Mouse (Mus musculus): ENCODE measurements around the gene Gm42417.
A peak's percentile ranks its signal among the peaks of the same experiment; 100 is the strongest.
"Not testable (repeated sequence)": the region's sequence is repeated elsewhere in the genome, so short reads cannot be mapped to it uniquely, and the experiment has no call there.

Gene Gm42417

DNA sequence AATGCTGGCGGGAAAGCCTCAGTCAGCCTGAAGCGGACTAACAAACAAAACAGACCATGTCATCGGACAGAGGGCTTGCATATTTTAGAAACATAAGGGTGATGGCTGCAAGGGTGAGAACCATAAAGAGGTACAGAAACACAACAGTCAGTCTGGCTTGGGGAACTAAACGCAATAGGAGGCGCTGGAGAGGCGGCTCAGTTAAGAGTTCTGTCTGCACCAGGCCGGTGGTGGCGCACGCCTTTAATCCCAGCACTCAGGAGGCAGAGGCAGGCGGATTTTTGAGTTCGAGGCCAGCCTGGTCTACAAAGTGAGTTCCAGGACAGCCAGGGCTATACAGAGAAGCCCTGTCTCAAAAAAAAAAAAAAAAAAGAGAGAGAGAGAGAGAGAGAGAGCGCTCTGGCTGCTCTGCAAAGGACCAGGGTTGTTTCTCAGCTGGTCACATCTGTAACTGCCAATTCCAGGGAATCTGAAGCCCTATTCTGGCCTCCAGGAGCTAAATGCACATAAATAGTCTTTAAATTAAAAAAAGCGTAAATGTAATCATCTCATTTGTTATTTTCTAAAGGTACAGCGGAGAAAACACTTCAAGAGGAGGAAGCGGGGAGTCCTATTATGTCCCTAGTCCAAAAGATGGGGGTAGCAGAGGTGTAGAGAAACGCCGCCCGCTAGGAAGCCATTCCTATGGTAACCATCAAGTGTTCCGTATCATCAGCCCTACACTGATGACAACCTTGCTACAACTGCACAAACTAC lies 6.8 kb upstream of the Gm42417 start:
- DNase-seq (ENCODE audit: low read depth, low spot score): no peak

DNA sequence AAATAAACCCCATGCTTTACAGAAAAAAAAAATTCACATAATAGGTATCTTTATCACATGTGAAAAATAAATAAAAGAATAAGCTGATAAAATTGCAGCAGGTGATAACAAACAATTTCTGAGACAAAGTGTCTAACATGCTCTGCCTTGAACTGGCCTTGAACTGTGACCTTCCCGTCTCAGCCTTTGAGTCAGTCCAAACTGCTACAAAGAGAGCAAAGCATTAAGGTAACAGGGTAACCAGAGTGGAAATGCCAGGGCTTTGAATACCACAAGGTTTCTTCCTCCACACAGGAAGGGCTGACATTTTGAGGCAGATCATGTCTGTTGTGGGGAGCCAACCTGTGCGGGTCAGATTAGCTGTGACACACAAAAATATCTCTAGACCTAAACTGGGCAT lies 6.2 kb upstream of the Gm42417 start:
- no peak for DNase-seq (ENCODE audit: low read depth, low spot score)

GRCm38 (mm10) chr1:36542925-36543324 lies 3.7 kb upstream of the Gm42417 start:
- DNase-seq (ENCODE audit: low read depth, low spot score): no peak

GRCm38 (mm10) chr1:36541844-36542243 lies 2.6 kb upstream of the Gm42417 start:
- no peak for DNase-seq (ENCODE audit: low read depth, low spot score)

DNA sequence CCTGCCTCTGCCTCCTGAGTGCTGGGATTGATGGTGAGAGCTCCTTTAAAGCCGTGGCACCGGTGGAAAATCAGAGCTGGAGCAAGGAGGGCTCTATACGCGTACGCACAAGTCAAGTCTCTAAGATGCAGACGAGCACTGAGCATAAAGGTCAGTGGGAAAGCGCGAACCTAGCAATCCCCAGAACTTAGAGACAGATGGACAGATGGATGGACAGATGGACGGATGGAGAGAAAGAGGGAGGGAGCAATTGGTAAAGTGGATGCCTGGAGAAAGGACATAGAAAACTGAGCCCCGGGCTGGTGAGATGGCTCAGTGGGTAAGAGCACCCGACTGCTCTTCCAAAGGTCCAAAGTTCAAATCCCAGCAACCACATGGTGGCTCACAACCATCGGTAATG lies 1.6 kb upstream of the Gm42417 start:
- no peak for DNase-seq (ENCODE audit: low read depth, low spot score)

DNA sequence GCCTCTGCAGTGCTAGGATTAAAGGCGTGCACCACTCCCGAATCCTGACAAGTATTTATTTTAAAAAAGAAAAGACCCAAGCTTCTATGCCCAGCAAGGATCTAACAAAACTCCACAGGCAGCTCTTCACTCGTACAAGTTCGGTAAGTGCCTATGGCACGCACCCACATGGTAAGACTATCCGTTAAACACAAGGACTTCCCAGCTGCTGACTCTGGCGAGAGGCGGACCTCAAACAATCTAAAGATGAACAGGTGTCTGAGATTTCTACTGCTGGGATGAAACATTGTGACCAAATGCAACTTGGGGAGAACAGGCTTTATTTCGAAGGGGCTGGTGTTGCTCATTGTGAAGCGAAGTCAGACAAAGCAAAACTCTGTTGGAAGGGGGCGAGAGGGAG lies 903 bp upstream of the Gm42417 start:
- no peak for DNase-seq (ENCODE audit: low read depth, low spot score)

GRCm38 (mm10) chr1:36538727-36539126 lies 502 bp downstream of the Gm42417 start:
- no peak for DNase-seq (ENCODE audit: low read depth, low spot score)

GRCm38 (mm10) chr1:36536783-36537182 lies 2.4 kb downstream of the Gm42417 start, which contains the start of gene Ankrd23:
Gene Ankrd23 (minus strand): TSS chr1:36536883.
- DNase-seq (ENCODE audit: low read depth, low spot score): not testable (repeated sequence)

- DNase-seq (ENCODE audit: low read depth, low spot score): no peak
Observed at GRCm38 (mm10) chr1:36536397-36536728, 2.9 kb downstream of the Gm42417 start.

GRCm38 (mm10) chr1:36535477-36536396 lies 3.5 kb downstream of the Gm42417 start:
- peak; percentile 16 for DNase-seq (ENCODE audit: low read depth, low spot score)

DNA sequence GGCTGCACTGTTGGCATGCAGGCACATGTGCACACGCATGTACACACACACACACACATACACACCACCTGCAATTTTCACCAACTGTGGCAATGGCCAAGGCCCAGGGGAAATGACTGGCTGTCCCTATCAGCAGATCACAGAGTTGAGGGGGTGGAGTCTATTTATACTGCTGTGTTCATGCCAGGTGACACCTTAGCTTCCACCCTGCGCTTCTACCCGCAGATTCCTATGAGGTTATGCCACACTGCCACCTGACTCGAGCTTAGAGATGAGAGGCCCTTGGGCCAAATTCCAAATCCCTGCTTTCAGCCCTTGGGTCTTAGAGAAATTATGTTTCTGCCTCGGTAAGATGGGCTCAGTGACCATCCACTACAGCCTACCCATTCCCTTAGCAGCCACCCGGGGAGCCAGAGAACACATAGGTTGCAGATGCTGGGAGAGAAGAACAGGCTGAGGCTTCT lies 4.6 kb downstream of the Gm42417 start:
- no peak for DNase-seq (ENCODE audit: low read depth, low spot score)

- DNase-seq (ENCODE audit: low read depth, low spot score): no peak
Observed at GRCm38 (mm10) chr1:36533546-36533945, 5.7 kb downstream of the Gm42417 start.

- no peak for DNase-seq (ENCODE audit: low read depth, low spot score)
Observed at GRCm38 (mm10) chr1:36531461-36531860, 7.8 kb downstream of the Gm42417 start.

- DNase-seq (ENCODE audit: low read depth, low spot score): no peak
Observed at GRCm38 (mm10) chr1:36530962-36531361, 8.3 kb downstream of the Gm42417 start.

DNA sequence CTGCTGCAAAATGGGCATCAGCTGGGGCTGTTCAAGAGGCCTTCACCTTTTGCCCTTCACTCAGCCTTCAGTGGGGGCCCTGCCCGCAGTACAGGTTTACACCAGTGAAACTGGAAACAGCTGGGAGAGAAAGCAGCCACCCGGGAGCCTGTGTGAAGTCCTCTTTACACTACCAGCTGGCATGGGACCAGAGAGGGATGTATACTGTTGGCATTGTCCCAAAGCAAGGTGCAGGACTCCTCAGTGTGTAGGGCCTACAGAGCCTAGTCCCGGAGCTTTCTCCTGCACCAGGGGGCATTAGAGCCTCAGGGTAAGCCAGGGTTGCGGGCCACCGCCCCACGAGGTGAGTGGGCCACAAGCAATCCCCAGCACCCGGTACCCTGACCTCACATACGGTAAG lies 8.7 kb downstream of the Gm42417 start:
- no peak for DNase-seq (ENCODE audit: low read depth, low spot score)

GRCm38 (mm10) chr1:36529875-36530274 lies 9.4 kb downstream of the Gm42417 start:
- DNase-seq (ENCODE audit: low read depth, low spot score): no peak

GRCm38 (mm10) chr1:36529274-36529673 lies 10.0 kb downstream of the Gm42417 start:
- DNase-seq (ENCODE audit: low read depth, low spot score): no peak

DNA sequence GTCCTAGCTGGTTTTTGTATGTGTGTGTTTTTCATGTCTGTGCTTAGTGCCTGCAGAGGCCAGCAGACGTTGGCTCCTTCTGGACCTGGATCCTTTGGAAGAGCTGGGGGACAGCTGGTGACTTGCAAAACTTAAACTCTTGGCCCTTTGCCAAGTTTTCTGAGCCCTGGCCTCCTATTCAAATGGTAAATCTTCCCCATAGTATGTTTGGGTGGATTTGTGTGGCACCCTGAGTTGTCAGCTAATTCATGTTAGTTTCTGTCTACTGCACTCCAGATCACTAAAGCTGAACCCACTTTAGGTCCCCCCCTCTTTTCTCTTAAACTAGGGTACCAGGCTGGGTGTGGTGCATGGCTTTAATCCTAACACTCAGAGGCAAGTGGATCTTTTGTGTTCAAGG lies 10.9 kb downstream of the Gm42417 start:
- no peak for DNase-seq (ENCODE audit: low read depth, low spot score)

DNA sequence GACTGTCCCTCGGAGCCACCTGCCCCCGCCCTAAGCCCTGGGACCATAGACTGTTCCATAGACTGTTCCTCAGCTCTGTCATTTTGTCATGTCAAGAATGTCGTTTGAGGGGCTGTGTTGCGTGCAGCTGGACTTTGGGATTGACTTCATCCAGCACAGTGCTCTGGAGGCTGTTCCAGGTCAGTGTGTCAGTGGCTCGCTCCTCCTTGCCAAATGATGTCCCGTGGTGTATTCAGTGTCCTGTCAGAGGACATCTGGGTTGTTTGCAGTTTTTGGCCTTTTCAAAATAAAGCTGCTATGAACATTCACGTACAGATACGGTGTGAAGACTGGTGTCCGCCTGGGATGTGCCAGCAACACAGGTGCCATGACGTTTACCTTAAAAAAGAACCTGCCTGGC lies 12.3 kb downstream of the Gm42417 start:
- DNase-seq (ENCODE audit: low read depth, low spot score): no peak

GRCm38 (mm10) chr1:36525774-36526173 lies 13.5 kb downstream of the Gm42417 start:
- no peak for DNase-seq (ENCODE audit: low read depth, low spot score)

GRCm38 (mm10) chr1:36524058-36524457 lies 15.2 kb downstream of the Gm42417 start:
- DNase-seq (ENCODE audit: low read depth, low spot score): no peak

DNA sequence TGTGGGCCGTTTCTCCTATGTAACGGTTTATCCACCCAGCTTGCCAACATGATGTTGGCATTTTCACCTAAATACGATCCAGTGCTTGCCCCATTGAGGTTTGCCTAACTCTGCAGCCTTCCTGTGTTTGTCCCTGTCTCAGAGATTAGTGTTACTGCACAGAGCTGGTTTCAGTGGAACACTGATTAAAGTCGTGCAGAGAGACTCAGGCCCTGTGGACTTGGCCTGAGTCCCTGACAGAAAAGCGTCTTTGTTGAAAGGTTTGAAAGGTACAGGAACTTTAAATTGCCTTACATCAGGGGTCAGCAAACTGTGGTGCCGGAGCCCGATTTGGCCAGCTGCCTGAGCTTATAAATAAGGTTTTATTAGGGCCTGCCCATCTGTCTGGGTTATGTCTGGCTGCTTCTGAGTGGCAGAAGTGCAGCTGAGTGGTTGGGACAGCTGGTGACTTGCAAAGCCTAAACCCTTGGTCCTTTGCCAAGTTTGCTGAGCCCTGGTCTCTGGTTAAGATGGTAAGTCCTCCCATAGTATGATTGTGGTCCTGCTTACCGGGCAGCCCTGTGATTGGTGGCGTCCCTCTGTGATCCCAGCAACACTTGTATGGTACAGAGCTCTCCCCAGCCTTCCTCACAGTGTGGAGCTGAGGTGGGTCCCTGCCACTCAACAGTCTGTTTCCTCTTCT lies 15.8 kb downstream of the Gm42417 start:
- no peak for DNase-seq (ENCODE audit: low read depth, low spot score)
